Mouse (Mus musculus): Measurements from ENCODE around the gene Csgalnact2.

The Csgalnact2 gene

GRCm38 (mm10) chr6:118138731-118139709 lies at the start of gene Csgalnact2:
Gene Csgalnact2, minus strand, starts transcription at chr6:118139140.
- DNase-seq = peak; percentile 93 to 96

- DNase-seq = no peak
Observed at GRCm38 (mm10) chr6:118188599-118188998, 49.7 kb upstream of the Csgalnact2 start.

- DNase-seq = no peak
Observed at GRCm38 (mm10) chr6:118187285-118187641, 48.3 kb upstream of the Csgalnact2 start.

GRCm38 (mm10) chr6:118186620-118187284 lies 47.8 kb upstream of the Csgalnact2 start:
- no peak for DNase-seq

GRCm38 (mm10) chr6:118184126-118184525 lies 45.2 kb upstream of the Csgalnact2 start:
- no peak for DNase-seq

GRCm38 (mm10) chr6:118180085-118180423 lies 41.1 kb upstream of the Csgalnact2 start:
- DNase-seq = no peak

- DNase-seq = peak; percentile 65 to 80
Observed at GRCm38 (mm10) chr6:118179316-118180084, 40.6 kb upstream of the Csgalnact2 start.

- DNase-seq = no peak
Observed at GRCm38 (mm10) chr6:118173975-118174328, 35.0 kb upstream of the Csgalnact2 start.

- DNase-seq = no peak
Observed at GRCm38 (mm10) chr6:118173251-118173974, 34.5 kb upstream of the Csgalnact2 start.

GRCm38 (mm10) chr6:118171386-118171785 lies 32.4 kb upstream of the Csgalnact2 start:
- DNase-seq = no peak

GRCm38 (mm10) chr6:118168106-118168505 lies 29.2 kb upstream of the Csgalnact2 start:
- no peak for DNase-seq

GRCm38 (mm10) chr6:118167013-118167412 lies 28.1 kb upstream of the Csgalnact2 start:
- no peak for DNase-seq

GRCm38 (mm10) chr6:118165516-118165915 lies 26.6 kb upstream of the Csgalnact2 start:
- DNase-seq = no peak

- no peak for DNase-seq
Observed at GRCm38 (mm10) chr6:118164691-118165090, 25.8 kb upstream of the Csgalnact2 start.

GRCm38 (mm10) chr6:118163086-118163485 lies 24.1 kb upstream of the Csgalnact2 start:
- DNase-seq = no peak

GRCm38 (mm10) chr6:118162457-118163082 lies 23.6 kb upstream of the Csgalnact2 start:
- no peak for DNase-seq

GRCm38 (mm10) chr6:118153091-118153490 lies 14.2 kb upstream of the Csgalnact2 start:
- DNase-seq = no peak

GRCm38 (mm10) chr6:118150988-118151387 lies 12.0 kb upstream of the Csgalnact2 start:
- no peak for DNase-seq

- DNase-seq = no peak
Observed at GRCm38 (mm10) chr6:118150538-118150937, 11.6 kb upstream of the Csgalnact2 start.

GRCm38 (mm10) chr6:118150128-118150527 lies 11.2 kb upstream of the Csgalnact2 start:
- no peak for DNase-seq

- no peak for DNase-seq
Observed at GRCm38 (mm10) chr6:118140961-118141360, 2.0 kb upstream of the Csgalnact2 start.

GRCm38 (mm10) chr6:118137148-118137547 lies 1.8 kb downstream of the Csgalnact2 start:
- no peak for DNase-seq

Measured in kidney, postnatal 36 days (tissue).